Mouse (Mus musculus): ENCODE data around the gene Susd6.

GRCm38 (mm10) chr12:80889331-80889730 is 99.0 kb downstream of the Susd6 start:
- TF ChIP-seq POLR2A (IDR thresholded peaks at IDR 0.05; ENCODE audit: insufficient read depth, low read depth, low read length): no peak
- TF ChIP-seq CTCF (IDR thresholded peaks at IDR 0.05; ENCODE audit: insufficient read depth, low read depth, low read length): no peak

All from olfactory bulb, adult 2 months (tissue).